Mouse (Mus musculus) hindbrain, postnatal 0 days (tissue): Measurements from ENCODE around the gene Bend4. TPM values are rescaled to one million over a fixed set of nuclear protein-coding genes. Genes with fewer than 3 reads are reported as not detected.

ENCODE experiments used
- ATAC-seq: fragments of 200-750 bp; cut with Nextera tagmentation; 2 replicates; pipeline ENCODE4 v1.8.0; 2017; ENCODE audit warnings: mild to moderate bottlenecking, moderate TSS enrichment, moderate library complexity
- DNase-seq: peaks from one replicate; pipeline ENCODE4 v3.0.0-alpha.2; 2015; ENCODE audit warnings: low spot score
- H3K27ac ChIP-seq: fragments of 300-500 bp; sonication (generic); 2 replicates; pipeline ENCODE4 v1.5.1; 2014; ENCODE audit warnings: mild to moderate bottlenecking
- H3K27me3 ChIP-seq: fragments of 300-500 bp; sonication (generic); 2 replicates; pipeline ENCODE4 v1.6.1; 2014; ENCODE audit warnings: low read length, mixed read lengths; ENCODE audit not compliant: insufficient read depth
- H3K36me3 ChIP-seq: fragments of 300-500 bp; sonication (generic); 2 replicates; pipeline ENCODE4 v1.6.1; 2014; ENCODE audit warnings: low read length, mixed read lengths; ENCODE audit not compliant: insufficient read depth
- H3K4me1 ChIP-seq: fragments of 300-500 bp; sonication (generic); 2 replicates; pipeline ENCODE4 v1.6.1; 2014; ENCODE audit warnings: antibody characterized with exemption, low read length, mixed read lengths; ENCODE audit not compliant: insufficient read depth
- H3K4me2 ChIP-seq: fragments of 300-500 bp; sonication (generic); 2 replicates; pipeline ENCODE4 v1.6.1; 2014; ENCODE audit warnings: low read depth, mild to moderate bottlenecking, low read length, moderate library complexity, mixed read lengths
- H3K4me3 ChIP-seq: fragments of 300-500 bp; sonication (generic); 2 replicates; pipeline ENCODE4 v1.5.1; 2014; ENCODE audit warnings: low read length
- H3K9ac ChIP-seq: fragments of 300-500 bp; sonication (generic); replicated peaks from 2 replicates; pipeline ENCODE4 v1.6.1; 2014; ENCODE audit warnings: mild to moderate bottlenecking, low read length, moderate library complexity, mixed read lengths
- H3K9me3 ChIP-seq: fragments of 300-500 bp; sonication (generic); 2 replicates; pipeline ENCODE4 v1.6.1; 2016; ENCODE audit warnings: low read length, mixed read lengths
- CTCF ChIP-seq: IDR thresholded peaks from 2 replicates; pipeline ENCODE4 v1.5.1; 2016; ENCODE audit warnings: antibody characterized with exemption, control low read depth, low read depth
- whole genome bisulfite sequencing: fragments of 180-500 bp; shearing (Covaris S2); extraction: QIAGEN DNeasy Blood & Tissue Kit; methylation state at CpG from one replicate; pipeline ENCODE4 v1.1.7; 2014; 5-methylcytosine and 5-hydroxymethylcytosine counted together
- polyA plus RNA-seq: library from polyadenylated mRNA; unstranded; fragments of >200 nt; fragmentation: Nextera tagmentation; extraction: Ambion mirVana; gene quantifications from 2 replicates; pipeline ENCODE4 v1.2.1, GENCODE M21; 2015
- total RNA-seq: library from RNA; depleted of rRNA; stranded (reverse); fragments of >200 nt; gene quantifications from 2 replicates; pipeline ENCODE4 v1.2.3, GENCODE M21; 2014

Bend4 gene
- total and polyA plus RNA-seq, 2 experiments from 2014 or later: 8.5 to 12.8 TPM

- Histone ChIP-seq H3K4me3 (no peak overlapping the region), H3K36me3 (peaks cover 10% of the 10 kb centered on the region; the same call in 1 of the 2 replicates), H3K9me3 (no peaks in the 10 kb centered on the region), H3K4me1 (no peaks in the 10 kb centered on the region), H3K27me3 (no peaks in the 10 kb centered on the region), H3K27ac (no peak overlapping the region), H3K9ac (no peak overlapping the region), H3K4me2 (no peak overlapping the region)
- TF ChIP-seq CTCF: no peak
- ATAC-seq (no peak), DNase-seq (no peak)
- WGBS: 78% methylated on average over 12 of the region's 12 CpGs
These were observed 27.3 kb downstream of the Bend4 start for GRCm38 (mm10) chr5:67400608-67401480.

- WGBS: 85% methylated on average over 28 of the region's 28 CpGs
These were observed 28.1 kb downstream of the Bend4 start for GRCm38 (mm10) chr5:67399876-67400607.

GRCm38 (mm10) chr5:67397186-67397585 lies 30.9 kb downstream of the Bend4 start:
- H3K9ac ChIP-seq: no peak overlapping the region
- DNase-seq (no peak), ATAC-seq (no peak)
- TF ChIP-seq CTCF: no peak
- no peaks in the 10 kb centered on the region for H3K27me3 ChIP-seq
- H3K9me3 ChIP-seq: no peaks in the 10 kb centered on the region
- no peak overlapping the region for H3K4me2 ChIP-seq
- WGBS: 92% methylated on average over 14 of the region's 14 CpGs
- H3K4me3 ChIP-seq: no peak overlapping the region
- no peaks in the 10 kb centered on the region for H3K4me1 ChIP-seq
- H3K36me3 ChIP-seq: peaks cover 10% of the 10 kb centered on the region; the same call in 1 of the 2 replicates
- H3K27ac ChIP-seq: no peak overlapping the region

More at GRCm38 (mm10) chr5:67399876-67400607, 28.1 kb downstream of the Bend4 start:
- ATAC-seq (no peak), DNase-seq (no peak)
- Histone ChIP-seq H3K4me1 (no peaks in the 10 kb centered on the region), H3K36me3 (peaks cover 10% of the 10 kb centered on the region; the same call in 1 of the 2 replicates), H3K4me2 (no peak overlapping the region), H3K9ac (no peak overlapping the region), H3K27me3 (no peaks in the 10 kb centered on the region), H3K27ac (no peak overlapping the region), H3K9me3 (no peaks in the 10 kb centered on the region), H3K4me3 (no peak overlapping the region)
- no peak for TF ChIP-seq CTCF

DNA sequence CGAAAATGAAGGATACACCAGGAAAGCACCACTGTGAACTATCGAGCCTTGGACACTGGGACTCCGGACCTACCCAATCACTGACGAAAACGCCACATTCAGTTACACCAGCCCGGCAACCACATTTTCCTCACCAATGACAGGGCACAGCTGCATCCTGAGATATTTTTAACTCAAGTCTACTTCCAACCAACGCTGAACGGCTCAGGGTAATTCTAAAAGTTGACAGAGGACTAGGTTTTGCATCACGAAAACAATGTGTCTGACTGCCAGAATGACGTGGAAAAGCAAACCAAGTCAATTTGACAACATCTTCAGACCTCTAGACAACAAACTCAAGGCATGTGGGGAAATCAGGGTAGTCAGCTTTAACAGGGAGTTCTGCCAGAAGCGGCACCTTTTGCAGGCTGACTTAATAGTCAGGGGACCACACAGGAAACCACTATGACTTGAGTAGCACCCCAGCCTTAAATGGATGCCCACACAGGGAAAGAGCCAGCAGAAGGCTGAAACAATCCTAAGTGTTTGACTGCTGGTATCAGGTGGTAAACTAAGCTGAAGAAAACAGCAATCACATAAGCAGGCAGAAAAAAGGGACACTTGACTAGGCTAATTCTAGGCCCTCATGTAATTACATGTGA lies 32.8 kb downstream of the Bend4 start:
- Histone ChIP-seq H3K4me1 (no peaks in the 10 kb centered on the region), H3K27me3 (no peaks in the 10 kb centered on the region), H3K9me3 (no peaks in the 10 kb centered on the region), H3K27ac (no peak overlapping the region), H3K9ac (no peak overlapping the region), H3K4me2 (no peak overlapping the region), H3K4me3 (no peak overlapping the region), H3K36me3 (peaks cover 10% of the 10 kb centered on the region; the same call in 1 of the 2 replicates)
- 84% methylated on average over 11 of the region's 11 CpGs for WGBS
- no peak for TF ChIP-seq CTCF
- ATAC-seq (no peak), DNase-seq (no peak)

DNA sequence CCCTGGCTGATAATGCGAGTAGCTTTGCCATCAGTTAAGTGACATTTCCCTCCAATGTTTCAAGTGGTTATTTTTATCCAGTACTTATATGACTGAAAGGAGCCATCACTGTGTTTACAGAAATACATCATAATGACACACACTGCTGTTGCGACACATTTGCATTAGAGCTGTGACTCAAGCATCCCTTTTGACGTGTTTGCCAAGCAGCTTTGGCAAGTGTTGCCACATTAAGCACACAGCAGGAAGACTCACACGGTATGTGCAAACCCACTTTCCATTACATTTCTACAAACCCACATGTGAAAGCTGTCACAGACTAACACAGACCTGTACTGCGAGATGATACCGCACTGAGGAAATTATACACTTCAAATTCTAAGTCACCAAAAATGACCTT lies 34.2 kb downstream of the Bend4 start:
- WGBS: 71% methylated on average over 6 of the region's 6 CpGs
- Histone ChIP-seq H3K4me2 (no peak overlapping the region), H3K9me3 (no peaks in the 10 kb centered on the region), H3K27me3 (no peaks in the 10 kb centered on the region), H3K4me3 (no peak overlapping the region), H3K27ac (no peak overlapping the region), H3K9ac (no peak overlapping the region), H3K36me3 (peaks cover 10% of the 10 kb centered on the region; the same call in 1 of the 2 replicates), H3K4me1 (no peaks in the 10 kb centered on the region)
- no peak for ATAC-seq
- TF ChIP-seq CTCF: no peak
- no peak for DNase-seq

DNA sequence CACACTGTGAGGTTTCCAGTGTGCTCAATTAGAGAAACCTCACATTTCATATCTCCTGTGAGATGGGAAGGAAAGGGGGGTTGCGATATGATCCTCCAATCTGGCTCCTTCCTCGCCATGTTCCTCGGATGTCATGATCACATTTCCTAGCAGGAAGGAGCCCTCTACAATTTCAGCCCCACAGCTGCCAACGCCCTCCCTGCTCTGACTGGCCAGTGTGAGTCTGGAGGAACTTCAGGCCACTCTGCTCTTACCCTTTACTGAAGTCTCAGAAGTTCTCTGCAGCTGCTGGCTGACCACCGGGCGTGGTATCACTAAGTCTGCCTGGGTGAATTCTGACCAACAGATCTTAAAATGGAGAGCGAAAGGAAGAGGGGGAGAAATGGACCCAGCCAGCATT lies 45.6 kb downstream of the Bend4 start:
- H3K4me1 ChIP-seq: no peaks in the 10 kb centered on the region
- WGBS: 95% methylated on average over 7 of the region's 7 CpGs

More for the DNA sequence above, 45.6 kb downstream of the Bend4 start:
- Histone ChIP-seq H3K9ac (no peak overlapping the region), H3K36me3 (no peaks in the 10 kb centered on the region), H3K4me3 (no peak overlapping the region), H3K9me3 (no peaks in the 10 kb centered on the region), H3K4me2 (no peak overlapping the region), H3K27me3 (no peaks in the 10 kb centered on the region), H3K27ac (no peak overlapping the region)
- ATAC-seq (no peak), DNase-seq (no peak)
- no peak for TF ChIP-seq CTCF
